Mouse (Mus musculus) cerebellum, adult 11 months (tissue): ENCODE measurements around the gene Crct1.
A peak's percentile ranks its signal among the peaks of the same experiment; 100 is the strongest.

Experiments used
- DNase-seq: peaks from one replicate; pipeline ENCODE4 v3.0.0; 2022

Gene Crct1

DNA sequence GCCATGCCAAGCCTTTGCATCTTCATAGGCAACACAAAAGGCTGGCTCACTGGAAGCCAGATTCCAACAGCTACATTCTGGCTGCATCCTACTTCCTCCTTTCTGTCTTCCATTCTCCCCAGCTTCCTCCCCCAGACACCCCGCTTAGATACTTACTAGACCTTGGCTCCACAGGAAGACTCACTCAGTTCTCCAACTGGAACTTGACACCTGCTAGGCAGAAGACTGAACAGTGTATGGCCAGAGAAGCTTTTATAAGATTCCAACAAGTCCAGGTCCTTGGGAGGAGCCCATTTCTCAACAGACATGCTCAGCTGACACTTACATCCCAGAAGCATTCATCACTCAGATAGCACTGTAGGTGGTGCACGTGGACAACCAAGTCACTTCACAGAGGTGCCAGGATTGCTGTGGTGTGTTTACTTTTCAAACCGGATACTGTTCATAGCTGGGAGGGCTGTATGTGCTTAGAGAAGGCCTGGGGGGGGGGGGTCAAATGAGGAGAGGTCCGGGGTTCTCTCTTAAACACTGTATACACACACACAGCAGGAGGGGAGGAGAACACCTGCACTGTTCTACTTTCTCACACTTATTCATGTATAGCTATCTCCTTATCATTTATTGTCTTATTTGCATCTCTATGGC lies at the start of gene Crct1:
Gene Crct1, minus strand, starts transcription at position 228 of the 645 bp plus-strand sequence.
- no peak for DNase-seq

DNA sequence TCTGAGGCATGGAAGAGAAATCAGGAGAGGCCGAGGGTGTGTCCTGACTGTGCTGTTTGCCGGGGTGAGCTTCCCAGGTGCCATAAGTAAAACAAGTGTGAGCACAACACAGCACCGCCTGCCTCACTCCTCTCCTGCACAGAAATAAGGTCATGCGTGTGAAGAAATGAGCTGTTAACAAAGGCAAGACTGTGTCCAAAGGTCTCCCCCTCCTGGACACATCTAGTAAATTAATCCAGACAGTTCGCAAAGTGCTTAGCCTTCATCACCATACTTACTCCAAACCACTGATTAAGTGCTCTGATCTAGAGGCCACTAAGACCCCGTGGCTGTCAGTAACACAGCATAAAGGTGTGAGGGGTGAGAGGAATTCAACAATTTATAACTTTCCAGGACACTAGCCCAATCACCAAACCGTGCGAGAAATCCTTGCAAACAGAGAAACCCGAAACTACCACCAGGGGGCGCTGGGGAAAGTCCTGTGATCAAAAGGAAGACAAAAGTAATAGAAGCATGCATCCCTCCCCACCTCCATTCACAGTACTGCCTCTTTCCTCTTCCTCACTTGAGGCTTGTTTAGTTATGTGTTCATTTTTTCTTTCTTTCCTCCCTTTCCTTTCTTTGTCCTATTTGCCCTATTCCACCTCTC lies 37.5 kb upstream of the Crct1 start:
- no peak for DNase-seq

DNA sequence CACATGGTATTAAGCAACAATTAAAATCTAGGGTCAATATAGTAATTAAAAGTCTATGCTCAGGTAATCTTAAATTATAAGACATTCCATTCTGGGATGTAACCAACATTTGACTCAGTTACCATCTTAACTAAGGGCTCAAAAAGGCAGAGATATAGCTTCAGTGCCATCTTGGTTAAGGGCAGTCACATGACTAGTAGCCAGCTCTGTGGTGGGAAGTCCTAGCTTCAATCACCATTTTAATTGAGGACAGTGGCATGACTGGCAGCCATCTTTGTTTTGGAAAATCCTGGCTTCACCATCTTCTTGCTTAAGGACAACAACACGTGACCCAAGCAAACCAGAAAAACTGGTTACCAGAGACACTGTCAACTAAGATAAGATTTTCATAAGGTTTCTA lies 34.7 kb upstream of the Crct1 start:
- DNase-seq = no peak

DNA sequence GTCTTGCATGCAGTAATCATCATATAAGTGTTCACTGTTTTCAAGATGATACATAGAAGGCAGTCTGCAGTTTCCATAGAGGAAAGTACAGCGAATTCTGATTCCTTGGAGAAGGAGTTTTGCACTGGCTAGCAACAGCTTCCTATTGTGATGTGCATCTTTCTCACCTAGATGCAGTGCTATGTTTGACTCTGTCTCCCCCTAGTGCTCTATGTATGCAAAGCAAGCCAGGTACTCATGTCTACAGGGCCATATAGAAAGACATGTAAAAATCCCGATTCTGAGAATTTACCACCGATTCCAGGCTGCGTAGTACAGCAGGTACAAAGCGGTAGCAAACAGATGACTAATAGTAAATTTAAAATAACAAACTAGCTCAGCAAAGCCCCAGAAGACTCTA lies 16.0 kb upstream of the Crct1 start:
- peak; percentile 2 for DNase-seq

DNA sequence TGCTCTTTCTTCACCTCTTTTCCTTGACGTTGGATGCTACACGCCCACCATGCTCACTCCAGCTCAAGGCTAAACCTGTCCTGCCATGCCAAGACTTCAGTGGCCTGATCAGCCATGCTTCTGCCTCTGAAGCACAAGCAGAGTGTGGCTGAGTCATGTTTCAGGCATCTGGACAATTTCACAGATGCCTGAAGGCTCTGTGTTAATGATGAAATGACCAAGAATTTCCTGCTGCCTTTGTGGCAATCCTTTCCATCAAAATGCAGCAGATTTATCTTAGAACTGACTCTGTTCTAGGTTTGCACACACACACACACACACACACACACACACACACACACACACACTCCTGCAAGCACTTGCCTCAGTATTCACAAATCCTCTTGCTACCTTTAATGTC lies 10.0 kb upstream of the Crct1 start:
- DNase-seq = no peak

DNA sequence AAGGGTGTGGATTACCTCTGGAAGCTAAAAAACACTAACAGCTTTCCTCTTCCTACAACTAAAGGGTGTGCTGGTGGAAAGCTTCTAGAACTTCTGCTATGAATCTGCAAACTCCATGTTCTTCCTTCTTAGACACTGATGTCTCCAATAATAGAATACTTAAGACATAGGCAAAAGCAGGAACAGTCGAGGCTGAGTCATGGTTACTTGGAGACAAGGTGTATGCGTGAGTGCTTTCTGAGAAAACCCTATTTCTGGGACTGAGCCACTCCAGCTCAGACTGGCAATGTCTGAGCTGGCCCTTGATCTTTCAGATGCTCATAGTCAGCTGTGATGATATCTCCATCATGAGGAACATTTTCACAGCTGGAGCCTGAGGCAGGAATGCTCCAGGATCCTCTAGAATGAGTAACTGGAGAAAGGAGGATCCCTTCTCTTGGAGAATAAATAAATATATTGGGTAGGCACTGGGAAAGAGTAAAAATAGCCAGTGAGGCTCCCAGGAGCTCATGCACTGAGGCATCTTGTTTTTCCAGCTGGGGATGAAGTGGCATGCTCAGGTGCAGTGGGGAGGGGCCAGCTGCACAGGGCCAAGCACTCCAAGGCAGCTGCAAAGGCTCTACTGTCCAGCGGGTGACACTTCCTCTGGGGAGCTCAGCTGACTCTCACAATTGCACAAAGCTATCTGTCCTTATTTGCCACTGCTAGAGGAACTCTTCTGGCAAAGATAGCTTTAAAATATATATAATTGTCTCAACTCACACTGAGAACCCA lies 8.1 kb upstream of the Crct1 start:
- no peak for DNase-seq

DNA sequence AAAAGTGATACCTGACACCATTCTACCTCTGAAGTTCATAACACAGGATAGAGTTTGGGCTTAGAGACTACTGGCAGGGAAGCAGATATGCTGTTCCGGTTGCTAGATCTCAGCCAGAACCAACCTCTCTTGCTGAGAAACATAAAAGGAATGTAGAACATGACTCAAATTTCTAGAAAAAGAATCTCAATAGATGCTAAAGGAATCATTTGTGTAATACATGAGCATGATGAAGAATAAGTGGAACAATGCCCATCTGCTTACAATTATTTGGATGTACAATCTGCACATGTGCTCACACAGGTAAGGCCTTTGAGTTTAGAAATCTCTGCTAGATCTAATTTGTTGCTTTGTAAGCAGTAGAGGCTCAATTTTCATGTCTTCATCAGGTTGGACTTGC lies 5.7 kb upstream of the Crct1 start:
- no peak for DNase-seq

DNA sequence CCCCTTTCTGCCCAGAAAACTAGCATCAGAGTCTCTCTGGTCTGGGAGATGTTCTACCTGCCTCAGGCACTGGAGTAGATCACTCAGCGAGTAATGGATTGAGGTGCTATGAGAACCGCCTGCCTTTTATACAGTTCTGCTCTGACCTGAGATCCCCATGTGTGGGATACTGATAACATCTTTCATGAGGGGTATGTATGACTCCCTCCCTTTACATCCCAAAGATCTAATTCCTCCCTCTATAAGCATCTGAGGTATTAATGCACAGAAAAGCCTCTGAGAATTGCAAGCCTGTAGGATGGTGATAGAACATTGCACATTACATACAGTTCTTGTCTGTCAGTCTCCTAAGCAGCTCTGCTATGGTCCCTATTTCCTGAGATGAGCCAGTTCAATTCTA lies 3.5 kb upstream of the Crct1 start, which contains the start of gene Lce1m:
Gene Lce1m, minus strand, starts transcription at position 101 of the 400 bp plus-strand sequence.
- DNase-seq = no peak

DNA sequence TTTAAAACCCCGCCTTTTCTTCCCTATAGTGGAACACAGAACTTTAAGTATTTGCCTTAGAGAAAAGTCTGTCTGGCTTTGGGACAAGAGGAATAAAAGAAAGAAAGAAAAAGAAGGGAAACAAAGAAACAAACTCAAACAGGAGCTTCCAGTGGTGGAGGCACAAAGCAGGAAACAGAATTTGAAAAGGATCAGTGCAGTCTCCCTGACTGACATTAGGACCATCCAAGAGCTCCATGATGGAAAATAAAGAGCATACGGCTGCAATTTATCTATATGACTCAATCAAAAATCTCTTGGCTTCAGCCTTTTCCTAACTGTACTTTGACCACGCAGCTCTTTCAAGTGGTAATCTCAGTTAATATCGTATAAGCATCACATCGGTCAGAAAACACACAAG lies 616 bp downstream of the Crct1 start:
- no peak for DNase-seq

DNA sequence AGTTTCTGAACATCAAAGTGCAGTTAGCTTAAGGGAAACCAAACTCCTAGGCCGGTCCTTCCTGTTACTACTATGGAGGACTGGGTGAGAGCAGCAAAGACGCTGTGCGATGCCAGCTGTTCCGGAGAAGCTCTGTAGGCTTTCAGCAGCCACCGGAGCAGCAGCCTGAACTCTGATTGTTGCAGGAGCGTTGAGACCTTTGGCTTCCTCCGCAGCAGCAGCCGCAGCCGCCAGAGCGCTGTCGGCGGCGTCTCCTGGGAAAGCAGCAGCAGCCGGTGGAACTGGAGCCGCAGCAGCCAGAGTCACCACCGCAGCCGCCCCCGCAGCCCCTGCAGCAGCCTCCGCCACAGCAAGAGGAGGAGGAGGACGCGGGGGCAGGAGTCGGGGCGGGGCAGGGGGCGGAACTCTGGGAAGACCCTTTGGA lies 1.1 kb downstream of the Crct1 start:
- DNase-seq = no peak

DNA sequence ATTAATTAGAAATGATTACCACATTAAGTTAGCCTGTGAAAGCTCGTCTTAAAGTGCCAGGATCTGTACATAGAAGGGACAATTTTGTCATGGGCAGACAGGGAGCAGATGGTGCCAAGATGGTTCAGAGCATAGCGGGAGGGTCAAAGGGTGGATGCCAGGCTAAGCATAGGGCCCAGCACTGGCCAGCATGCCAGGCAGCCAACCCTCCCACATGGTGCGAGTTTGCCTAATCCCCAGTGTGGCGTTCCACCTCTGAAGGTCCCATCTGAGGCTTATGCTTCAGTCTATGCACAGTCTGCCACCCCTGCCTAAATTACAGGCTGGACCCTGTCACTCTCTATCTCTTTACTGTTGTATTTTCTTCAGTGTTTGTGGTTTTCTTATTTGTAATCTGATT lies 12.6 kb downstream of the Crct1 start:
- no peak for DNase-seq

DNA sequence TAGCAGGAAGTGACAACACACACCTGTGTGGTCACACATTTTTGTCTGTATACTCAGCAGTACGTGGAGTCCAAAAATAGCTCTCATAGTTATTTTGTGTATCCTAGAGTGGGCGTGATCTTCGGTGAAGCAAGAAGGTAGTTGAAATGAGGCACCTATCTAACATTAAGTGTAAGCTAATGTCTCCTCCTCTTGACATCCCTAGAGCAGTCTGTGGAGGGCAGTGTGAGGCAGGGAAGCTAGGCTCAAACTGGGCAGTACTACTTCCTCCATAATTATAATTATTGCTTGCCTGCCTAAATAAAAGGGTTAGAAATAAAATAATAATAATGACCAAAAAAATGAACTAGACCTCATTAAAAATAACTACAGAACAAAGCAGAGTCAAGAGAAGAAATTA lies 14.9 kb downstream of the Crct1 start:
- DNase-seq = no peak

DNA sequence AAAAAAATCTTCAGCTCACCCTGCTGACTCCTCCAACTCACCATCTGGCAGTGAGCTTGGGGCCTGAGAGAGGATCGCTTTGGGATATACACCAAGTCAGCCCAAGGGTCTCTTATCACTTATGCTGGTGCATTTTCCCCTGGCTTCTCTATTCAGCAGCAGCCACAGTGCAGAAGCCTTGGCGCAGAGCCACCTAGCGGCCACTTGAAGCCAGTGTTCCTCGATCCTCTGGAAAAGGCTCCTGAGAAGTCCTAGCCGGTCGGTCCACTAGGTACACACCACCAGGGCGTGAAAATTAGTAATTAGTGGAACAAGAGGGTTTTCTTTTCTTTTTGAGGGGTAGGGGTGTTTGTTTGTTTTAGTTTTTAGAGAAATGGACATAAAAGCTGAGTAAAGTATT lies 16.8 kb downstream of the Crct1 start:
- DNase-seq = peak; percentile 16

DNA sequence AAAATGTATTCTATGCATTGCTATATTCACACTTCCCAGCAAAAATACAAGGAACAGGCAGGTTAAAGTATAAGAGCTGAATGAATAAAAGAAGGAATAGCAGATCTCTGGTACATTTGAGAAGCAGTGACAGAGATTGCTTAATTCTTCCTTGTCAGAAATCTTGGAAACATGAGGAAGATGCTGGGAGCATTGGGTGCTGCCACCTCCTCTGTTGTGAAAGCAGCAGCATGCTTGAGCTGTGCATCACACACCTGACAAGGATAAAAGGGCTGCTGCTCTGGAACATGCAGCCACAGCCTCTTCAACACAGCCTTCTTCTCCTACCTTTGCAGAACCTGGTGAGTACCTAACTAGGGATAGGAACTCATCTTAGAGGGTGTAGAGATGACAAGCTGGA lies 23.6 kb downstream of the Crct1 start, which contains the start of gene Lce3f:
Gene Lce3f, plus strand, starts transcription at position 301 of the 400 bp plus-strand sequence.
- no peak for DNase-seq

DNA sequence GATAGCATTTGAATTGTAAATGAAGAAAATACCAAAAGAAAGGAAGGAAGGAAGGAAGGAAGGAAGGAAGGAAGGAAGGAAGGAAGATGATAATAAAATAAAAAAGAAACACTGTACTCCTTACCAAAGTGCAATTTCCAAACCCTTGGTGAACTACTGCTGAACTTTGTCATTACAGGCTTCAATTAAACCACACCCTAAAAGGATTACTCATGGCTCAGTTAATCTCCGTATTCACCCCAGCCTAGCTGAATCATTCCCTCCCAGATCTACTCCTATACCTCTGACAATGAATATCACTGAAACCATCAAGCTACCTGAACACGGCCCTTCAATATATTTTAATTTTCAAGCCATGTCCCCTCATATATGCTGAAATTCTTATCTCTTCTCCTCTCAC lies 37.0 kb downstream of the Crct1 start:
- no peak for DNase-seq

DNA sequence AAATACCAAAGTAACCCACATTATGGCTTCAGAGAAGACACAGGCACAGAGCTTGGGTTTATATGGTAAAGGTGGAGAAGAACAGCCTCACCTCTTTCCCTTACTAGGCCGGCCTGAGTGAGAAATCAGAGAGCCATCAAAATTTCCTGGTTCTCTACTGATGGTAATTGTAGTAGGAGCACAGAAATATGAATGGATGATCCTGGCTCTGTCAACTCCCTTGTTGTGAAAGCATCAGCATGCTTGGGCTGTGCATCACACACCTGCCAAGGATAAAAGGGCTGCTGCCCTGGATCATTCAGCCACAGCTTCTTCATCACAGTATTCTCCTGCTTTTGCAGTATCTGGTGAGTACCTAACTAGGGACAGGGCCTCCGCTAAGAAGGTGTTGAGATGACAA lies 48.7 kb downstream of the Crct1 start, which contains the start of gene Lce3e:
Gene Lce3e, plus strand, starts transcription at position 301 of the 400 bp plus-strand sequence.
- no peak for DNase-seq
